Mouse (Mus musculus): ENCODE results near the gene Uchl4.

DNA sequence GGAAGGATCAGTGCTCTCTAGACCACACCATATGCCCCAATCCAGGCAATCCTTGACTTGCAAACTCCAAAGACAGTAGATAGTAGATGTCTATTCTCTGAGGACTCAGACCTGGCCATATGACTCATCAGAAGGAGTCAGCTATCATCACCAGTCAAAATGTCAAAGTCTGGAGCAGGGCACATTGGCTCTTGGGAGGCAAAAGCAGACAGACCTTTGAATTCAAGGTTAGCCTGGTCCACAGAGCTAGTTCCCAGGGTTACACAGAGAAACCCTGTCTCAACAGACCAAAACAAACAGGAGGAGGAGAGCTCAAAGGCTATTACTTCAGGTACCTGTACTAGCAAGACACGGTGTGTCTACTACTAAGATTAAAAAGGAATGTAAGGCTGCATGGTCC is 41.1 kb upstream of the Uchl4 start:
- TF ChIP-seq POLR2A (IDR thresholded peaks at IDR 0.05; ENCODE audit: borderline replicate concordance, insufficient read depth, low read length) (no peak), CTCF (IDR thresholded peaks at IDR 0.05; ENCODE audit: borderline replicate concordance, insufficient read depth, low read depth, low read length) (no peak)
